Mouse (Mus musculus) T-cell, adult 66 days (primary cell): ENCODE measurements around the gene Nip7. TPM values are rescaled to one million over a fixed set of nuclear protein-coding genes. Genes with fewer than 3 reads are reported as not detected.

Experiments
- total RNA-seq, 2 experiments: library from RNA; stranded (reverse); gene quantifications; 3 replicates in 1 of 2; 4 replicates in 1 of 2; pipeline ENCODE4 v1.2.4; 2023

The Nip7 gene
- 10 to 100 TPM; 71.2 to 74.7 TPM for total RNA-seq

DNA sequence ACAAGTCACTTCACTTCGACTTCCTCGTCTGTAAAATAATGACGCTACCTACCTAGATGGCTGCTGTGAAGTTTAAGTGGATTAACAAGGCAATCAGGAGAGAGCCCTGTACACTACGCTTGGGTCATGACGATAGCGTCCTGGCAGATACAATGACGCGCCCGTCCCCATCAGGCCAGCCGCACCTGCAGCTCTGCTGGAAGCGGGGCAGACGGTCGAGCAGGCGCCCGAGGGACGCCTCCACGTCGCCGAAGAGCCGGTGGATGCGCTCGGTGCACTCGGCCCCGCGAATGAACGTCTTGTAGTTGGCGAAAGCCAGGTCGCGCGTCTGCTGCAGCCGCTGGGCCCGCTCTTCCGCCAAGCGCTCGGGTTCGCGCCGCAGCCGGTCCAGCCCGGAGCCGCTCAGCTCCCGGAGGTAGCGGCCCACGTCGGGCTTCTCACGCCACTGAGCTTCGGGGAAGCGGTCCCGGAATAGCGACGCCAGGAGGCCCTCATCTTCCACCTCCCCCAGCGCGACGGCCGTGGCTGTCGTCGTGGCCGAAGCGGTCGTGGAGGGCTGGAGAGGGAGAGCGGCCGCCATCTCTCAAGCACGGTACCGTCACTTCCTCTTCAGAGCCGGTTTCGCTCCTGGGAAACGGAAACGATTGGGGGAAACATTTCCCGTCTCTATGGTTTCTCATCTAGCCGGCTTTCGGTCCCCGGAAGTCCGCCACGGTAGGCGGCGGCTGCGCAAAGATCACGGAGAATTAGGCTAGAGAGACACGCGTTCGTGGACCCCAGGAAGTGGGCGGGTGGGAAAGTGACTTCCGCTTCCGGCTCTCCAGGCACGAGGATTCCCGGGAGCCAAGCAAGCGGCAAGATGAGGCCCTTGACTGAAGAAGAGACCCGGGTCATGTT is at the start of gene Nip7, which contains the start of gene Cog8:
Gene Nip7, plus strand, starts transcription at position 802 of the 897 bp plus-strand sequence.
Gene Cog8, minus strand, starts transcription at position 614 of the 897 bp plus-strand sequence.

DNA sequence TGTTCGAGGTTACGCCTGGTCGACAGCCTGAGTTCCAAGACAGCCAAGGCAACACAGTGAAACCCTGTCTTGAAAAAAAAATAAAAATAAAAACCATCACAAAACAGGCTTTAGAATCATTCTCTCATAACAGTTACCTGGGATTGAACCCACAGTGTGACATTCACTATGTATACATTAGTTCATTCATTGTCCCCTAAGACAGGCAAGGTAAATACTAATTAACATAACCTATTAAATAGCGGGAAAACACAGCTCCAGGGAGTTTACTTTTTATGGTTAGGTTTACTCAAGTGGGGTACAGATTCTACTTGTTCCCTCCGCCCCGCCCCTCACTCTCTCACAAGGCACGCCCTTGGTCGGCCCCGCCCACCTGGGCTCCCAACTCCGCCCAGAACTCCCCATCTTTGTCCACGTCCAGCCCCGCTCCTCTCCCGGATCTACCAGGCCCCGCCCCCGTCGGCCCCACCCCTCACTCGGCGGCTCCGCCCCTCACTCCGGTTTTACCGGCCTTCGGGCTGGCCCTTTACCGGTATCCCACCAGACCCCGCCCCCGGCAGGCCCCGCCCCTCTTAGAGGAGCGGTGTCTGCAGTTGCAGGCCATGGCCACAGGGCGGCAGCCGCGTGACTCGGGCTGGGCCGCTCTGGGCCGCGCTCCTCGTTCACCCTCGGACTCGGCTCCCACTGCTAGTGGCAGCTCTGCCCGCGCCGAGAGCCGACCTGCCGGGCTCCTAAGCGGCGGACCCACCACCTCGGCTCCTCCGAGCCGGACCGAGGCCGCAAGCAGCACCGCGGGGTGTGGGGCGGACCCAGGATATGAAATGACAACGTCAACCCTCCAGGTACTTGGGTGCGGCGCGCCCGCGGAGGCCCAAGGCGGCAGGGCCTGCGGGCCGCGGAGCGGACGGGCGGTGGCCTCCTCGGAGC is 25.8 kb upstream of the Nip7 start, which contains the start of gene Vps4a:
Gene Vps4a, plus strand, starts transcription at position 573 of the 927 bp plus-strand sequence.

DNA sequence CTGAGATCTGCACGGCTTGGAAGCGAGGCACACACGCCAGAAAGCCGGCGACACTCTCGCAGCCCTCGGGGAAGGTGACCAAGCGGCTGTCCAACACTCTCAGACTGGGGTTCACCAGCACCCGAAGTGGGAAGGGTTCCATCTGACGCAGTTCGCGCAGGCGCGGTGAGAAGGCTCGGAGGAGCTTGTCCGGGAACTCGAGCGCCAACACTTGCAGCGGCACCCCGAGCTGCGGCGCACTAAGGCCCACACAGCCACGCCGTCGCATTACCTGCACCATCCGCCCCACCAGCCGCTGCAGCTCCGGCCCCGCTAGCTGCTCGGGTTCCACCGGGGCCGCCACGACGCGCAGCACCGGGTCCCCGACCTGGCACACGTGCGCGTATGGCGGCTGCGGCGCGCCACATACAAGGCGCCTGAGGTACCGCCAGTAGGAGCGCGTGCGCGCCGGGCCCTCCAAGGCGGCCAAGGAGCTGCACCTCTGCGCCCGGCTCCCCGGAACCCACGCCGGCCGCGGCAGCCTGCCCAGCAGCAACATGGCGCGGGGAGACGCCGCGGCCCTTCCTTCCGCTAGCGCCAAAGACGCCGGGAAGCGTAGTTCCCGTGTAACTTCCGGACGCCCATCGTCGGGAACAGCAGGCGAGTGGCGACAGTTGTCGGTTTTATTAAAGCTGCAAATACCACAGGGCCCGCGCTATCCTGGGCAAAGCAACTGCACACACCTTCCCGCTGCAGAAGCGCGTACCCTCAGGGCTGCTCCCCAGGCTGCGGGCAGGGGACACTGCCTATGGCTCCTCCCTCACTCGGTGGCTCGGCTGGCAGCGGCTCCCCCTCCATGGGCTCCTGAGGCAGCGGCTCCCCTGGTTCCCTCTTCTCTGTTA is 8.4 kb upstream of the Nip7 start, which contains the start of gene Pdf:
Gene Pdf, minus strand, starts transcription at position 554 of the 881 bp plus-strand sequence.

DNA sequence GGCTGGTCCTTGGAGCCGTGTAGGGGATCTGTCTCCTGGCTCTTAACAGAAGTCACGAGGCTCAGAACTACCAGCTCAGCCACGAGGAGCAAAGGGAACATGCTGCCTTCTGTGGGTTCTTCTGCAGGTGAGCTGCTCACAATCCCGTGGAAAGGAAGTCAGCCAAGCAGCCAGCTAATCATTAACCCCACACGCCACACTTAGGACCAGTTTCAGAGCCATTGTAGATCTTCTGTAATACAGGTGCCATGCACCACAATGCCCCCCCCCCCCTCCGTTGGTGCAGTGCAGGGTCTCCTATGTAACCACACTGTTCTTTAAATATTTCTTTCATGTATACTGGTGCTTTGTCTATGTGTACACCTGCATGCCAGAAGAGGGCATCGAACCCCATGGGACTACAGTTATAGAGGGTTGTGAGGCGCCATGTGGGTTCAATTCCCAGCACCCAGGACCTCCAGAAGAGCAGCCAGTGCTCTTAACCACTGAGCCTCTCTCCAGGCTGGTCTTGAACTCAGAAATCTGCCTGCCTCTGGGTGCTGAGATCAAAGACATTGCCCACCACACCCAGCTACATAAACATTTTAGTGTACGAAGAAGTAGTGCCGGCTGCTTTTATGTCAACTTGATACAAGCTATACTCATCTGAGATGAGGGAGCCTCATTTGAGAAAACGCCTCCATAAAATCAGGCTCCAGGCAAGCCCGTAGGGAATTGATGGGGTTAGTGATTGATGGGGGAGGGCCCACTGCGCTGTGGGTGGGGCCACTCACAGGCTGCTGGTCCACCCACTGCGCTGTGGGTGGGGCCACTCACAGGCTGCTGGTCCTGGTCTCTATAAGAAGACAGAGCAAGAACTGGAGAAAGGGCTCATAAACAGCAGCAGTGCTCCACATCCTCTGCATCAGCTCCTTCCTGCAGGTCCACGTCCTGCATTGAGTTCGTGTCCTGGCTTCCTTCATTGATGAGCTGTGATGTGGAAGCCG is 9.1 kb downstream of the Nip7 start, which contains the start of gene Tmed6:
Gene Tmed6, minus strand, starts transcription at position 134 of the 986 bp plus-strand sequence.

DNA sequence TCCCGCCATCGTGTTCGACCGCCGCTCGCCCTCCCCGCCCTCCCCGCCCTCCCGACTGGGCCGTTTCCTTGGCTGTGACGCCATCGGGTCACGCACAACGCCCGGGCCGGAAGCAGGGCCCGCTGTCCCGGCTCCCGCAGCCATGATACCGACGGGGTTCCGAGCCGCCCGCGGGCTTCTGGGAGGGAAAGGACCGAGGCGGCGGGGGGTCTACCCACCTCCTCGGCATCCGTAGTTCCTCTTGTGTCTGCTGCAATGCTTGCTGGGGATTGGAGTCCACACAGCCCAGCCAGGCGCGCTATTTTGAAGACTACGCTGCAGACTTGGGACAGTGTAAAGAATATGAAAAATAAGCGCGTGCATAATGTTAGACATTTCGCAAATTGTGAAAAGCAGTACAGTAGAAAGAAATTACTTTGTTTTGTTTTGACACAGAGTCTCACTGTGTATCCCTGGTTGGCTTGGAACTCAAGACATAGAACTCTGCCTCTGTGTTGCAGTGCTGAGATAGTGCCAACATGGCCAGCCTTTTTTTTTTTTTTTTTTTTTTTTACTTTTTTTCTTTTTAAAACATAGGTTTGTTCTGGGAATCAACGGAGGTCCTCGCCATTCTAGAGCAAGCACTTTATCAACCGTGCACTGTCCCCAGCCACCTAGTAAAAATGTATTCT is 39.8 kb downstream of the Nip7 start, which contains the start of gene Terf2:
Gene Terf2, minus strand, starts transcription at position 182 of the 671 bp plus-strand sequence.

Other genes with a start within 250 kb of the Nip7 start
- 1 to 10 TPM; 1.2 to 1.8 TPM for gene Has3, start 186.6 kb upstream of the Nip7 start, total RNA-seq
- 10 to 100 TPM; 43.0 to 50.3 TPM for gene Utp4, start 163.2 kb upstream of the Nip7 start, total RNA-seq
- gene Sntb2, start 121.1 kb upstream of the Nip7 start, total RNA-seq = 10 to 100 TPM; 17.0 to 19.7 TPM
- gene Vps4a, start 25.7 kb upstream of the Nip7 start, total RNA-seq = 10 to 100 TPM; 45.9 to 50.3 TPM
- gene Pdf, start 8.3 kb upstream of the Nip7 start, total RNA-seq = 10 to 100 TPM; 12.8 to 15.0 TPM
- gene Cog8, start 188 bp upstream of the Nip7 start, total RNA-seq = 10 to 100 TPM; 36.7 to 44.7 TPM
- gene Tmed6, start 8.8 kb downstream of the Nip7 start, total RNA-seq = not detected
- 10 to 100 TPM; 46.3 to 46.9 TPM for gene Terf2, start 39.7 kb downstream of the Nip7 start, total RNA-seq
- 10 to 100 TPM; 36.4 to 41.1 TPM for gene Cyb5b, start 93.8 kb downstream of the Nip7 start, total RNA-seq
- gene Nfat5, start 236.6 kb downstream of the Nip7 start, total RNA-seq = 10 to 100 TPM; 57.6 to 62.0 TPM